Mouse (Mus musculus): ENCODE data around the gene Tesk2. TPM values are rescaled to one million over a fixed set of nuclear protein-coding genes. Genes with fewer than 3 reads are reported as not detected.

Tesk2 gene
- polyA plus RNA-seq, 1 experiment from 2014 or later: 8.3 TPM

- Histone ChIP-seq H3K9ac (no peak overlapping the region), H3K9me3 (replicated peaks) (no peaks in the 10 kb centered on the region), H3K36me3 (peaks cover 58% of the 10 kb centered on the region), H3K4me1 (peaks cover 19% of the 10 kb centered on the region), H3K27ac (replicated peaks) (no peak overlapping the region), H3K27me3 (no peaks in the 10 kb centered on the region), H3K4me2 (replicated peaks) (no peak overlapping the region), H3K4me3 (replicated peaks) (no peak overlapping the region)
- 83% methylated on average over 4 of the region's 4 CpGs for WGBS
- no peak for ATAC-seq (ENCODE audit: insufficient number of reproducible peaks, low FRiP score, low TSS enrichment, low read depth)
Measured at GRCm38 (mm10) chr4:116689309-116689876, 31.4 kb upstream of the Tesk2 start.

- Histone ChIP-seq H3K4me2 (replicated peaks) (no peak overlapping the region), H3K27ac (replicated peaks) (no peak overlapping the region), H3K36me3 (peaks cover 83% of the 10 kb centered on the region), H3K27me3 (no peaks in the 10 kb centered on the region), H3K9ac (no peak overlapping the region), H3K9me3 (replicated peaks) (no peaks in the 10 kb centered on the region), H3K4me3 (replicated peaks) (no peak overlapping the region), H3K4me1 (peaks cover 2% of the 10 kb centered on the region)
- no peak for ATAC-seq (ENCODE audit: insufficient number of reproducible peaks, low FRiP score, low TSS enrichment, low read depth)
- 91% methylated on average over 2 of the region's 2 CpGs for WGBS
Measured at GRCm38 (mm10) chr4:116692146-116692545, 28.6 kb upstream of the Tesk2 start.

DNA sequence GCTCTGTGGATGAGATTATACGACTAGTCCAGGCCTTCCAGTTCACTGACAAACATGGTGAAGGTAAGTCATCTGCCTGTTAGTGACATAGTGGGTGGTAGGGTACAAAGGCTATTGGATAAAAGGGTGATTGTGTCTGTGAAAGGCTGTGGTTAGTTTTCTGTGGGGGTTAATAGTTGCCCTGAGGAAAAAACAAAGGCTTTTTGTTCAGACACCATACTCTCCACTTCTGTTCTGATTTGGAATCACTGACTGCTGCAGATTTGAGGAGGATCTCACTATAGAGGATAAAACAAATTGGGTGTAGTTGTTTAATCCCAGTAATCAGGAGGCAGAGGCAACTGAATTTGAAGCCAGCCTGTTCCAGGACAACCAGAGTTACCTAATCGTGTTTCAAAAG, 27.0 kb upstream of the Tesk2 start:
- no peak overlapping the region for H3K4me2 ChIP-seq (replicated peaks)
- 64% methylated on average over 2 of the region's 2 CpGs for whole genome bisulfite sequencing

GRCm38 (mm10) chr4:116698693-116699342, 21.9 kb upstream of the Tesk2 start:
- no peak overlapping the region for H3K27ac ChIP-seq (replicated peaks)
- H3K36me3 ChIP-seq: peaks cover 72% of the 10 kb centered on the region
- H3K27me3 ChIP-seq: no peaks in the 10 kb centered on the region
- H3K9me3 ChIP-seq (replicated peaks): no peaks in the 10 kb centered on the region
- no peak overlapping the region for H3K4me2 ChIP-seq (replicated peaks)
- 71% methylated on average over 2 of the region's 2 CpGs for WGBS
- ATAC-seq (ENCODE audit: insufficient number of reproducible peaks, low FRiP score, low TSS enrichment, low read depth): no peak
- no peak overlapping the region for H3K4me3 ChIP-seq (replicated peaks)
- no peak overlapping the region for H3K9ac ChIP-seq
- H3K4me1 ChIP-seq: no peaks in the 10 kb centered on the region

More for the DNA sequence above, 27.0 kb upstream of the Tesk2 start:
- no peaks in the 10 kb centered on the region for H3K9me3 ChIP-seq (replicated peaks)
- no peaks in the 10 kb centered on the region for H3K27me3 ChIP-seq
- ATAC-seq (ENCODE audit: insufficient number of reproducible peaks, low FRiP score, low TSS enrichment, low read depth): no peak
- H3K4me3 ChIP-seq (replicated peaks): no peak overlapping the region
- H3K9ac ChIP-seq: no peak overlapping the region
- no peaks in the 10 kb centered on the region for H3K4me1 ChIP-seq
- peaks cover 83% of the 10 kb centered on the region for H3K36me3 ChIP-seq
- H3K27ac ChIP-seq (replicated peaks): no peak overlapping the region

GRCm38 (mm10) chr4:116700964-116701363, 19.8 kb upstream of the Tesk2 start:
- H3K27ac ChIP-seq (replicated peaks): no peak overlapping the region
- H3K4me2 ChIP-seq (replicated peaks): no peak overlapping the region
- H3K9me3 ChIP-seq (replicated peaks): no peaks in the 10 kb centered on the region
- peaks cover 53% of the 10 kb centered on the region for H3K36me3 ChIP-seq
- H3K4me3 ChIP-seq (replicated peaks): no peak overlapping the region
- 73% methylated on average over 1 of the region's 1 CpGs for WGBS
- no peak overlapping the region for H3K9ac ChIP-seq
- ATAC-seq (ENCODE audit: insufficient number of reproducible peaks, low FRiP score, low TSS enrichment, low read depth): no peak
- H3K4me1 ChIP-seq: no peaks in the 10 kb centered on the region
- H3K27me3 ChIP-seq: no peaks in the 10 kb centered on the region

GRCm38 (mm10) chr4:116703804-116704203, 16.9 kb upstream of the Tesk2 start:
- no peaks in the 10 kb centered on the region for H3K9me3 ChIP-seq (replicated peaks)
- no peak overlapping the region for H3K9ac ChIP-seq
- H3K27ac ChIP-seq (replicated peaks): no peak overlapping the region
- H3K4me1 ChIP-seq: peaks cover 4% of the 10 kb centered on the region; the same call in 1 of the 2 replicates
- H3K36me3 ChIP-seq: peaks cover 31% of the 10 kb centered on the region; the same call in 1 of the 2 replicates
- H3K4me3 ChIP-seq (replicated peaks): no peak overlapping the region
- 39% methylated on average over 6 of the region's 6 CpGs for whole genome bisulfite sequencing
- H3K4me2 ChIP-seq (replicated peaks): no peak overlapping the region
- no peak for ATAC-seq (ENCODE audit: insufficient number of reproducible peaks, low FRiP score, low TSS enrichment, low read depth)
- no peaks in the 10 kb centered on the region for H3K27me3 ChIP-seq

DNA sequence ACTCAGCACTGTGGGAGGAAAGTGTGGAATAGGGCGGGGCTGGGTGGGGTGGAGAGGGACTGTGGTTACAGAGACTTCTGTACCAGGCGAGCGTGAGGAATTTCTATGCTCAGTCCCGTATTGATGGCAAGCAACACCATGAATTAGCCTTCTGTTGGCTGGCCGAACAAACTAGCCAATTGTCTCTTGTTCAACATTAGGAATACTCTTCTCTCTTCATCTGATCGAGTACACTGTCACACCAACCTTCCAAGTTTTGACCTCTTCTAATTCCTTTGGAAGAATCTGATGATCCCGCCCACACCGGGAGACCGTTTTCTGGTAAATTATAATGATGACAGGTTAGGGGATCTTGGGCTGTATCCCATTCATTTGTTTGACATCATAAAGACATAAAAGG, 13.1 kb upstream of the Tesk2 start:
- 0 out of 2 replicates have a peak, but pooled peaks cover 8% of the 10 kb centered on the region for H3K36me3 ChIP-seq
- no peak for ATAC-seq (ENCODE audit: insufficient number of reproducible peaks, low FRiP score, low TSS enrichment, low read depth)
- 7% methylated on average over 9 of the region's 9 CpGs for WGBS
- peaks cover 12% of the 10 kb centered on the region for H3K4me1 ChIP-seq
- no peak overlapping the region for H3K27ac ChIP-seq (replicated peaks)
- peak overlapping the region; percentile 31 for H3K9ac ChIP-seq
- no peaks in the 10 kb centered on the region for H3K27me3 ChIP-seq
- no peaks in the 10 kb centered on the region for H3K9me3 ChIP-seq (replicated peaks)
- H3K4me3 ChIP-seq (replicated peaks): peak overlapping the region; percentile 63
- peak overlapping the region; percentile 81 for H3K4me2 ChIP-seq (replicated peaks)

DNA sequence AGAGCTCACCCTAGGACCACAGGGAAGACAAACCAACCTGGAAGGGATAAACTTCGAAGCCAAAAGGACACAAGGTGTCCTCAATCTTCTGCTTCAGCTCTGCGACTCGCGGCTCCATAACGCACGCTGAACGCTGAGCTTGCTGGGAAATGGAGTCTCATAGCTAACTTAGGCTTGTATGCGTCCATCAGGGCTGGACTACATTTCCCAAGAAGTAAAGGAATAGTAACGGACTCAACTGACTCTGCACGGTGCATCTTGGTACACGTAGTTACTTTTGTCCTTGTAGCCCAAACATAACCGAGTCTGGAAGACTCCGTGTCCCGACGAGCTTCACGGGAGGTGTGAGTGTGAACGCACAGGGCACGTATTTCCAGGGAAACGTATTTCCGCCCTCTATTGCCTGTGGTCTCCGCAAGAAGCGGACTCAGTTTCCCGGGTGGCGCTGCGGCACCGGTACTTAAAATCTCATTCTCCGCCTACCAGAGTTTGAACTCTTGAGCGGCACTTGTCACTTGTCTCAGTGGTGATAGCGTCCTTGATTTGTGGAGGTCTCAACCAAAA, 12.5 kb upstream of the Tesk2 start, which contains the start of the genes Mmachc and Ccdc163:
TSS of gene Mmachc (minus strand) at position 206 of the 564 bp plus-strand sequence.
TSS of gene Ccdc163 (plus strand) at position 309 of the 564 bp plus-strand sequence.
- 0 out of 2 replicates have a peak, but pooled peaks cover 7% of the 10 kb centered on the region for H3K36me3 ChIP-seq
- H3K27me3 ChIP-seq: no peaks in the 10 kb centered on the region
- peak within 1 kb of the TSS; percentile 63 for H3K4me3 ChIP-seq (replicated peaks)
- ATAC-seq (ENCODE audit: insufficient number of reproducible peaks, low FRiP score, low TSS enrichment, low read depth): peak; percentile 98
- peak within 1 kb of the TSS; percentile 57 for H3K9ac ChIP-seq
- no peak within 1 kb of the TSS for H3K27ac ChIP-seq (replicated peaks)
- peak within 1 kb of the TSS; percentile 81 for H3K4me2 ChIP-seq (replicated peaks)
- no peaks in the 10 kb centered on the region for H3K9me3 ChIP-seq (replicated peaks)
- under 1% methylated on average over 29 of the region's 29 CpGs for WGBS
- H3K4me1 ChIP-seq: peaks cover 12% of the 10 kb centered on the region

- Histone ChIP-seq H3K9ac (peak overlapping the region; percentile 57), H3K4me1 (peaks cover 12% of the 10 kb centered on the region), H3K27me3 (no peaks in the 10 kb centered on the region), H3K27ac (replicated peaks) (no peak overlapping the region), H3K9me3 (replicated peaks) (no peaks in the 10 kb centered on the region), H3K36me3 (0 out of 2 replicates have a peak, but pooled peaks cover 1% of the 10 kb centered on the region), H3K4me3 (replicated peaks) (peak overlapping the region; percentile 63), H3K4me2 (replicated peaks) (peak overlapping the region; percentile 81)
- no peak for ATAC-seq (ENCODE audit: insufficient number of reproducible peaks, low FRiP score, low TSS enrichment, low read depth)
- WGBS: 2% methylated on average over 9 of the region's 9 CpGs
Measured at GRCm38 (mm10) chr4:116708791-116709390, 11.9 kb upstream of the Tesk2 start.

DNA sequence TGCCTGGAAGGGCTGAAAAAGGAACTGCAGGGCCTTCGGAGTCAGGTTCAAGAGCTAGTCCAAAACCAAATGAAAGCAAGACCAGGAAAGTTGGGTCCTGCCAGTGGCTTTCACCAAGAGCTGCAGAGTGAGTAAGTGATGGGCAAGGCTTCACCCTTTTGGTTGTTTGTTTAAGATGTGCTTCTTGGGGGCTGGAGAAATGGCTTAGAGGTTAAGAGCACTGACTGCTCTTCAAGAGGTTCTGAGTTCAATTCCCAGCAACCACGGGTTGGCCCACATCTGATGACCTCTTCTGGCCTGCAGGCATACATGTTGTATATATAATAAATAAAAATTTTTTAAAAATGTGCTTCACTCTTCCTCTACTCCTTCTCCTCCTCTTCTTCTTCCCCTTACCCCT, 10.6 kb upstream of the Tesk2 start:
- H3K36me3 ChIP-seq: peaks cover 5% of the 10 kb centered on the region; the same call in 1 of the 2 replicates
- no peaks in the 10 kb centered on the region for H3K27me3 ChIP-seq
- H3K27ac ChIP-seq (replicated peaks): no peak overlapping the region
- H3K4me2 ChIP-seq (replicated peaks): no peak overlapping the region
- 84% methylated on average over 2 of the region's 2 CpGs for WGBS
- no peaks in the 10 kb centered on the region for H3K9me3 ChIP-seq (replicated peaks)
- ATAC-seq (ENCODE audit: insufficient number of reproducible peaks, low FRiP score, low TSS enrichment, low read depth): no peak
- no peak overlapping the region for H3K4me3 ChIP-seq (replicated peaks)
- peaks cover 12% of the 10 kb centered on the region for H3K4me1 ChIP-seq
- no peak overlapping the region for H3K9ac ChIP-seq

- Histone ChIP-seq H3K4me3 (replicated peaks) (no peak overlapping the region), H3K27me3 (no peaks in the 10 kb centered on the region), H3K36me3 (peaks cover 8% of the 10 kb centered on the region; the same call in 1 of the 2 replicates), H3K4me2 (replicated peaks) (no peak overlapping the region), H3K9ac (no peak overlapping the region), H3K4me1 (peaks cover 9% of the 10 kb centered on the region), H3K9me3 (replicated peaks) (no peaks in the 10 kb centered on the region), H3K27ac (replicated peaks) (no peak overlapping the region)
- WGBS: 58% methylated on average over 1 of the region's 1 CpGs
- ATAC-seq (ENCODE audit: insufficient number of reproducible peaks, low FRiP score, low TSS enrichment, low read depth): no peak
Measured at GRCm38 (mm10) chr4:116712536-116712935, 8.2 kb upstream of the Tesk2 start.
